Mouse (Mus musculus) spleen, adult 2 months (tissue): Measurements from ENCODE around the gene Elovl4.

Experiments used
- CTCF ChIP-seq: fragments of 200-500 bp; IDR thresholded peaks from 2 replicates; pipeline ENCODE4 v1.5.1; 2011; ENCODE audit warnings: mild to moderate bottlenecking, inconsistent platforms; ENCODE audit not compliant: insufficient read depth, insufficient read length, insufficient replicate concordance; ENCODE audit errors: extremely low read depth
- POLR2A ChIP-seq: fragments of 200-500 bp; IDR thresholded peaks from 2 replicates; pipeline ENCODE4 v1.6.1; 2011; ENCODE audit warnings: low read depth, low read length, inconsistent platforms

- no peak for TF ChIP-seq POLR2A
- TF ChIP-seq CTCF, result no peak
Measured at GRCm38 (mm10) chr9:83819188-83819587, 13.1 kb upstream of the Elovl4 start.
